Comparison of ENCODE assay signal across 12 mouse cellular contexts in the genomic region with DNA sequence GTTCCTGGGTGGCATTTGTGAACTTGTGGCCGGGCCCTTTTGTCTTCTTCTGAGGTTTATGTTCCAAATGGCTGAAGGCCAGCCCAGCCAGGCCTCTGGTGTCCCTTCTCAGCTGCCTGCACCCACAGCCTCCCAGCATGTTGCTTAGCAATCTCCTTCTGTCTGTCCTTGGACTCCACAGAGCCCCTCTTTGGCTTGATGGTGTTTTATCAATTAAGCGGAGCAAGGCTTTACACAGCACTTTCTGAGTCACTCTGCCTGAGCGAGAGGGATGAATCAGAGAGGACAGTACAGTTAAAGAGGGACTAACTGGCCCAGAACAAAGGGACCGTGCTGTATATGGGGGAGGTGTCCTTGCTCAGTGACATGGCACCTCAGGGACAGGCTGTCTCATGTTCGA. TPM values are rescaled to one million over a fixed set of nuclear protein-coding genes. Genes with fewer than 3 reads are reported as not detected.
DNase-seq lines count a peak whose midpoint lies in the region; ATAC-seq and TF ChIP-seq lines count a peak whose summit lies in the region.
"Had no signal": no experiment of that assay in that cellular context is flagged by ENCODE, and none has a peak within 500 bp of the region (broad histone marks: within the 10 kb centered on the region; RNA-seq: fewer than 3 reads in every experiment).

No protein-coding gene starts in this region.

- no peak overlapping the region for H3K4me3 ChIP-seq in forebrain, postnatal 0 days (ENCODE audit: low read depth, low read length)
- H3K4me3 ChIP-seq in thymus, adult 2 months (ENCODE audit: control insufficient read depth, insufficient read depth, low read length) = no peak overlapping the region

- TF ChIP-seq POLR2A in thymus, adult 2 months (IDR thresholded peaks at IDR 0.05; ENCODE audit: control insufficient read depth, extremely low read depth, insufficient read depth, low read length, poor library complexity) = no peak

- H3K36me3 ChIP-seq in forebrain, postnatal 0 days (ENCODE audit: insufficient read depth) = no peaks in the 10 kb centered on the region
- no peaks in the 10 kb centered on the region for H3K36me3 ChIP-seq in thymus, adult 2 months (ENCODE audit: control insufficient read depth, insufficient read depth, low read length)

- 0 out of 2 replicates have a peak, but pooled peaks cover 3% of the 10 kb centered on the region for H3K4me1 ChIP-seq in forebrain, postnatal 0 days (ENCODE audit: insufficient read depth)
- no peaks in the 10 kb centered on the region for H3K4me1 ChIP-seq in thymus, adult 2 months (replicated peaks; ENCODE audit: control insufficient read depth, insufficient read depth, low read length)

- H3K9ac ChIP-seq in forebrain, postnatal 0 days = no peak overlapping the region

- no peaks in the 10 kb centered on the region for H3K9me3 ChIP-seq in forebrain, postnatal 0 days (ENCODE audit: low read length)

- DNase-seq in kidney, postnatal 10 days = peak; percentile 31
- DNase-seq in kidney, postnatal 25 days = no peak
- peak; percentile 27 for DNase-seq in right cerebral cortex, postnatal 4 days
- DNase-seq in right cerebral cortex, postnatal 36 days (ENCODE audit: low spot score in 2 of 2) = no peak
- DNase-seq in forebrain, postnatal 0 days = no peak
- DNase-seq in embryo, embryonic 10.5 days (ENCODE audit: low spot score) = no peak
- no peak for DNase-seq in gastrocnemius, postnatal 4 days (ENCODE audit: low spot score in 2 of 2)
- DNase-seq in thymus, adult 2 months = no peak
- DNase-seq: thymus, postnatal 36 days had no signal

- 45% methylated on average over 5 of the region's 5 CpGs for WGBS in forebrain, postnatal 0 days
- WGBS in thymus, adult 2 months = 92% methylated on average over 5 of the region's 5 CpGs

- ATAC-seq in forebrain, postnatal 0 days = peak; percentile 62

- H3K27me3 ChIP-seq in forebrain, postnatal 0 days (ENCODE audit: insufficient read depth, low read length) = no peaks in the 10 kb centered on the region
- no peaks in the 10 kb centered on the region for H3K27me3 ChIP-seq in thymus, adult 2 months (ENCODE audit: control insufficient read depth, insufficient read depth, low read length)

- TF ChIP-seq CTCF in forebrain, postnatal 0 days (IDR thresholded peaks at IDR 0.05; ENCODE audit: low read depth) = no peak
- TF ChIP-seq CTCF in thymus, adult 2 months (IDR thresholded peaks at IDR 0.05; ENCODE audit: borderline replicate concordance, control insufficient read depth, extremely low read depth, insufficient read depth, low read length, poor library complexity) = no peak

- no peak overlapping the region for H3K27ac ChIP-seq in forebrain, postnatal 0 days (ENCODE audit: low read depth, low read length)
- no peak overlapping the region for H3K27ac ChIP-seq in thymus, adult 2 months (ENCODE audit: control insufficient read depth, insufficient read depth, low read length)

- H3K4me2 ChIP-seq in forebrain, postnatal 0 days (ENCODE audit: low read depth) = no peak overlapping the region

RNA-seq across cellular contexts. Expression of gene Gm815, which starts 22.0 kb away (rescaled TPM):
- total RNA-seq in forebrain, postnatal 0 days (2014; rRNA removed) = not detected in 2 replicates
- polyA plus RNA-seq in forebrain, postnatal 0 days (2015; fragmentation: Nextera tagmentation; extraction: Ambion mirVana) = not detected in 2 replicates
- not detected for total RNA-seq in gastrocnemius, postnatal 4 days (2021)
- not detected in 2 replicates for polyA plus RNA-seq in thymus, adult 2 months (2012; rRNA removed)
- polyA plus RNA-seq: cortical plate, adult 2 months; heart, embryonic 16.5 days; liver, embryonic 16.5 days had no signal

Comparison
In these comparisons a context has a peak if more than half of its experiments do, and no peak if none do; other contexts are left out.
1. DNase-seq: peak in kidney, postnatal 10 days (single experiment) and right cerebral cortex, postnatal 4 days (single experiment); none in kidney, postnatal 25 days (0 of 2), right cerebral cortex, postnatal 36 days (0 of 2), forebrain, postnatal 0 days (single experiment), embryo, embryonic 10.5 days (single experiment), gastrocnemius, postnatal 4 days (0 of 2) and thymus, adult 2 months (single experiment).